Mouse (Mus musculus) heart, postnatal 0 days (tissue): Measurements from ENCODE around the gene Fam84b.

ENCODE experiments used
- CTCF ChIP-seq: IDR thresholded peaks from 2 replicates; pipeline ENCODE4 v1.5.1; 2016; ENCODE audit warnings: antibody characterized with exemption, control low read depth, low read depth
- EP300 ChIP-seq: IDR thresholded peaks from 2 replicates; pipeline ENCODE4 v1.6.1; 2016; ENCODE audit warnings: antibody characterized with exemption, low read depth

DNA sequence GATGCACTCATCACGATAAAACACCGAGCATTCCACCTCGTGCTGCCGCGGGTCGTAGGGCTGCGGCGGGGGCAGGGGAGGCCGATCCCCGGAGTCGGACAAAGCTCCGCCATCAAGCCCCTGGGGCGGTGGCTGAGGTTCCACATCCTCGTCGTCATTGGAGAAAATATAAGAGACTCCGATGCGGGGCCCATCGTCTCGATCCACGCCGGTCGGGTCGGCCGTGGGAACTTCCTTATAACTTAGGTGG lies 30.0 kb downstream of the Fam84b start:
- TF ChIP-seq CTCF (no peak), EP300 (no peak)
